Mouse (Mus musculus) MEL (cell line): ENCODE measurements around the gene Cdhr5.

Source experiments
- CTCF ChIP-seq, 3 experiments: IDR thresholded peaks in 2 of 3; conservative IDR thresholded peaks in 1 of 3; 2 replicates each; pipeline ENCODE4 v1.5.1; 2011 to 2012; ENCODE audit warnings: low read length in 3 of 3, low read depth in 2 of 3, mild to moderate bottlenecking in 2 of 3, improper control_type of control experiment in 1 of 3, inconsistent platforms in 1 of 3, mixed read lengths in 1 of 3, moderate library complexity in 1 of 3; ENCODE audit not compliant: control insufficient read depth in 1 of 3, insufficient read depth in 1 of 3, poor library complexity in 1 of 3, severe bottlenecking in 1 of 3
- EP300 ChIP-seq, 2 experiments: IDR thresholded peaks; 2 replicates each; pipeline ENCODE4 v1.6.1; 2011; ENCODE audit warnings: improper control_type of control experiment in 2 of 2, low read length in 2 of 2, low read depth in 1 of 2, mild to moderate bottlenecking in 1 of 2
- GATA1 ChIP-seq: IDR thresholded peaks from 2 replicates; pipeline ENCODE4 v1.6.1; 2011; ENCODE audit warnings: low read depth, low read length, improper control_type of control experiment
- MYB ChIP-seq: IDR thresholded peaks from 2 replicates; pipeline ENCODE4 v1.6.1; 2011; ENCODE audit warnings: mild to moderate bottlenecking, low read depth, low read length, improper control_type of control experiment
- NELFE ChIP-seq: IDR thresholded peaks from 2 replicates; pipeline ENCODE4 v1.6.1; 2011; ENCODE audit warnings: low read depth, low read length, improper control_type of control experiment
- TAL1 ChIP-seq: IDR thresholded peaks from 2 replicates; pipeline ENCODE4 v1.6.1; 2012; ENCODE audit warnings: mild to moderate bottlenecking, inconsistent platforms, low read length, moderate library complexity, mixed read lengths

DNA sequence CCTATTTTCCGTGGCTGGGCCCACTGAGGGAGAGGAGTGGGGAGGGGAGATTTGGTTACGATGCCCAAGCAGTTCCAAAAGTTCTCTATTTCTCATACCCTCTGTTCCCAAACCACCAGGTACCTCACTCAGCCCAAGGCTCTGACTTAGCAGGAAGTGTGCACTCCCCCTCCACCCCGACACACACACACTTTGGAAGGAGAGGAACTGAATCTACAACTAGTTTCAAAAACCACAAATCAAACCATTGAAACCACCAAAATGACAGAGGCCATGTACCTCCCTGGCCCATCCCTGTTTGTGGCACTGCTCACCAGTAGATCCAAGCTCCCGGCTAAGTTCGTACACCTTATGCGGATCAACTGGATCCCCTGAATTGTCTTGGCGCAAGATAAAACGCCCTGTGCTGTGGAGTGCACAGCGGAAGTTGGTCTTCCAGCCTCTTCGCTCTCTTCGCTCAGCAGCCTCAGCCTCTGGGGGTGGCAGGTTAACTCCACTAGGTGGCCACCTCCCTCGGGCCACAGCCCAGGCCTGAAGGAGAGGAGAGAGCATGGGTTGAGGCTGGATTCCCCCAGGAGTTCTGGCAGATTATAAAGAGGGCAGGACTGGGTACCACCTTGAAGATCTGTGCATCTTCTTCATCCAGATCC is 11.7 kb downstream of the Cdhr5 start:
- TF ChIP-seq NELFE (no peak), MYB (no peak), EP300 (IDR thresholded peaks at IDR 0.05; ENCODE audit: low read depth in 1 of 2, low read length in 2 of 2) (no peak), GATA1 (no peak), CTCF (IDR thresholded peaks at IDR 0.05 in 2 of 3, conservative IDR thresholded peaks at IDR 0.05 in 1 of 3; ENCODE audit: control insufficient read depth in 1 of 3, insufficient read depth in 1 of 3, low read depth in 2 of 3, low read length in 3 of 3, poor library complexity in 1 of 3, severe bottlenecking in 1 of 3) (peak in 2 of 3 experiments; percentile 41 to 46; a peak in 5 of 6 replicates), TAL1 (no peak)
